Mouse (Mus musculus) gastrocnemius, adult 18-20 months (tissue): Measurements from ENCODE around the gene Tmem104. TPM values are rescaled to one million over a fixed set of nuclear protein-coding genes. Genes with fewer than 3 reads are reported as not detected.
A peak's percentile ranks its signal among the peaks of the same experiment; 100 is the strongest.

Experiments used
- DNase-seq: peaks from one replicate; pipeline ENCODE4 v3.0.0; 2021; ENCODE audit warnings: low spot score
- total RNA-seq, 2 experiments: library from RNA; stranded (reverse); gene quantifications; 2 replicates each; pipeline ENCODE4 v1.2.3; 2021

Gene Tmem104
- total RNA-seq, 2 experiments from 2014 or later, result 7.5 to 7.9 TPM

GRCm38 (mm10) chr11:115166776-115167175 is 20.5 kb upstream of the Tmem104 start:
- no peak for DNase-seq

GRCm38 (mm10) chr11:115167631-115168249 is 19.5 kb upstream of the Tmem104 start:
- no peak for DNase-seq

DNA sequence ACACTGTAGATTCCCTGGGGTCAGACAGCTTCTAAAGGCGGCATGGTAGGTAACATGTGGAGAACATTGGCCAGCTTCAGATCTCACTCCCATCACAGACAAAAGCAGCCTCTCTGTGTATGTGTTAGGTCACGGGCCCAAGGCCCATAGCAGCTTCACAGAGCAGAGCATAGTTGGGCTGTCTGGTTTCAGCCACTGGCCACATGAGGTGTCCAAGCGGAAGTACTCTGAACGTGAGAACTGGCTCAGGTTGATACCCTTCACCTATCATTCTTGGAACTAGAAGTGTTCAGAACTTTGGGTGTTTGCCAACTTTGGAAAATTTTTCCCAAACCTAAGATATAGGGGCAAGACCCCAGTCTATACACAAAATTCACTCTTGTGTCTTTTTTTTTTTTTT is 17.9 kb upstream of the Tmem104 start:
- no peak for DNase-seq

- no peak for DNase-seq
Measured at GRCm38 (mm10) chr11:115171125-115171524, 16.2 kb upstream of the Tmem104 start.

DNA sequence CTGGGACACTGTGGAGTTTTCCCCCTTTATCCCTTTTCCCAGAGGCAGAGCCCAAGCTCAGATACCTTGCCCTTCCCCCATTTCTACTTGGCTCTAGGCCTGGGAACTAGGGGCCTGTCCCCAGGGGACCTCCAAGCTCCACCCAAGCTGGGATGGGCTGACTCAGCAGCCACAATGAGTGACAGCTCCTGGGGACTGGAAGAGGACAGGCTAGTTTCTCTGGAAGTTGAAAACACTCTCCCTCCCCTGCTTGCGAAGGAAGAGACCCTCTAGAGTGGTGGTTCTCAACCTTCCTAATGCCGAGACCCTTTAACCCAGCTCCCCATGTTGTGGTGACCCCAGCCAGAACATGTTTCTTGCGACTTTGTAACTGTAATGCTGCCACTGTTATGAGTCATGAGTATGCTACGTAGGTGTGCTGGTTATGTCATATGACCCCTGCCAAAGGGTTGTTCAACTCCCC is 14.4 kb upstream of the Tmem104 start:
- no peak for DNase-seq

DNA sequence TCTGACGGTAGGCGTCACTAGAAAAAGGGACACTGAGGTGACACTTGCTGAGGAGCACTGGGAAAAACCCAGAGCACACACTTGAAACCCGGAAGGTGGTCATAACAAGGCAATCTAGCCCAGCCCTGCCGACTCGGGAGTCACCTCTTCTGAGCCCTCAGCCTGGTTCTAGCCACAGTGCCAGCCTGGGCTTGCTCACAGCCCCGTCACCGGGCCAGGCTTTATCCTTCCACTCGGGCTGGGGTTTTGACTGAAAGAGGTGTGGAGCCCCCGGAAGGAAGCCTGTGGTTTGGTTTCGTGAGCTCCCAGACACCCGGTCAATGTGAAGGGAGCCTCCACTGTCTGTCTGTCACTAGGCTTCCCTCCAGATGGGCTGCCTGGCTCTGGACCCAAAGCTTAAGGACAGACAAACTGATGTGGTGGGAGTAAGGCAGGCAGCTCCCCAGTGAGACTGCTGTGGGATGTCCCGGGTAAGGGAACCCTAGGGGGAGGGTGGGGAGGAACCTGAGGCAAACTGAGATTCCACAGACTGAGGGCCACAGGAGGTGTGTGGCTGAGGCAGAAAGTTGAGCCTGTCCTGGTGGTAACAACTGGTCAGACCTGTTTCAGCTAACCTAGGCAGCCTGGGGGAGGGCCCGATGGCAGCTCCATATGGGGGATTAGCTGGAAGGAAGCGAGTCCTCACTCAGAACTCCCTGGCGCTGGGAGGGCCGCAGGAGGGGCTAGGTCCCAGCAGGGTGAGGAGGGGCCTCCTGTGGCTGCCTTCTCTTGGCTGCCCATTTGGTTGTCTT is 13.5 kb upstream of the Tmem104 start:
- DNase-seq, result no peak

DNA sequence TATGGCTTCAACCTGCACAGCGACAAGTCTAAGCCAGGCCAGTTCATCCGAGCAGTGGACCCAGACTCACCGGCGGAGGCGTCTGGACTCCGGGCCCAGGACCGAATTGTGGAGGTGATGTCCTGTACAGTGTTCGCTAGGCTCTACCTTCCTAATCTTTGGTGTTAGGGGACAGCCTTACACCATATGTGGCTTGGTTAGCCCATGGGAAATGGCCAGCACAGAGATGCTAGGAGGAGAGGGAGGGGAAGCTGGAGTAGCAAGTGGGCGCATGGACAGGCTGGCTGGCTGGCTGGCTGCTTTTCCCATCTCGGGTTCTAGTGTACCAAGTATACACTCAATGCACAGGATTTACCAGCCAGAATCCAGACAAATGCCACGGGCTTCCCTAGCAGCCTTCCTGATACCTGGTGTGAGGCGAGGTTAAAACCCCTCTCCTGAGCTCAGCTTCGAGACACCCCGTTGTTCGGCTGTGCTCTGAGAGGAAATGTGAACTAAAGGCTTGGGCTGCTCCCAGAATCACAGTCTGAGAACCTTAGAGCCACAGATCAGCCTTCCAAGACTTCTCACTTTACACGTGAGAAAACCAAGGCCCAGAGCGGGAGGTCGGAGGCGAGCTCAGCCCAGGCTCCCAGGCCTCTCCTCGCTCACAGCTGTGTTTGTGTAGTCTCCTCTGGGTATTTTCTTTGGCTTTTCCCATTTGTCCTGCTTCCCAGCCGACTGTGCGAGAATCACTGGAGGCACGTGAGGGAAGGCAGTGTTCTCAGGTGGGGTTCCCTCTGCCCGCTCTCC is 10.7 kb upstream of the Tmem104 start:
- no peak for DNase-seq

- DNase-seq, result no peak
Measured at GRCm38 (mm10) chr11:115177559-115178195, 9.6 kb upstream of the Tmem104 start.

GRCm38 (mm10) chr11:115178766-115179165 is 8.5 kb upstream of the Tmem104 start:
- DNase-seq, result no peak

GRCm38 (mm10) chr11:115179191-115179590 is 8.1 kb upstream of the Tmem104 start:
- DNase-seq, result no peak

- no peak for DNase-seq
Measured at GRCm38 (mm10) chr11:115179881-115180280, 7.4 kb upstream of the Tmem104 start.

- DNase-seq, result peak; percentile 76
Measured at GRCm38 (mm10) chr11:115181913-115182638, 5.2 kb upstream of the Tmem104 start.

DNA sequence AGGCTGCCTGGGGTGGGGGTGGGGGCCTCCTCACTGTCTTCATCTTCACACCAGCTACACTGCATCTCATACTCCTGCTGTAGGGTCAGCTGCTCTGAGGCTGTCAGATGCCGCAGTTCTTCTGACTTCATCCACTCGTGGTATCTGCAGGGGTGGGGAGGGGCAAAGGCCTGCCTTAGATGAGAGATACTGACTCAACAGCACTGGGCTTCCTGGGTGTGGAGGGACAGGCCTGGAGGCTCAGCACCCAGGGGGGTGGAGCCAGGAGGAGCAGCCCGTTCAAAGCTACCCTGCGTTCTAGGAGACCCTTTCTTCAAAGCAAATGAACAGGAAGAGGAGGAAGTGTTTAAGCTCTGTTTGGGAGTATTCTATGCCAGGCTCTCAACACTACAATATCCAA is 2.3 kb upstream of the Tmem104 start:
- no peak for DNase-seq

DNA sequence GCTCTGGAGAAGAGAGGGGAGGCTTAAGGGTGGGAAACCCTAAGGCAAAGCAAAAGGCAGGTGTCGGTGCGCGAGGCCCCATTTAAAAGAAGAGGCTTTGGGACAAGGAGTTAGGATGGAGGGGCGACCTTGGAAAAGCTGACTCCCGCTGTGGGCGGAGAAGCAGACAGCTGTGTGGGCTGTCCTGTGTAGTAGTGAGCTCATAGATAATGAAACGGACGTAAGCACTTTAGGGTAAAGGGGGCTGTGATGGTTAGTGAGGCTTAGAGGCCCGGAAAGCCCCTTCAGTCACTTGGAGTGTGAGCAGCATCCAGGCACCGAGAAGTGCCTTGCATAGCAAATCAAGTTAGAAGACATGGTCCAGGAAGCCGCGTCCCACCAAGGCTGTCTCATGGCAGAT is 406 bp downstream of the Tmem104 start, which contains the start of gene Nat9:
Gene Nat9, minus strand, starts transcription at position 167 of the 400 bp plus-strand sequence.
- no peak for DNase-seq

DNA sequence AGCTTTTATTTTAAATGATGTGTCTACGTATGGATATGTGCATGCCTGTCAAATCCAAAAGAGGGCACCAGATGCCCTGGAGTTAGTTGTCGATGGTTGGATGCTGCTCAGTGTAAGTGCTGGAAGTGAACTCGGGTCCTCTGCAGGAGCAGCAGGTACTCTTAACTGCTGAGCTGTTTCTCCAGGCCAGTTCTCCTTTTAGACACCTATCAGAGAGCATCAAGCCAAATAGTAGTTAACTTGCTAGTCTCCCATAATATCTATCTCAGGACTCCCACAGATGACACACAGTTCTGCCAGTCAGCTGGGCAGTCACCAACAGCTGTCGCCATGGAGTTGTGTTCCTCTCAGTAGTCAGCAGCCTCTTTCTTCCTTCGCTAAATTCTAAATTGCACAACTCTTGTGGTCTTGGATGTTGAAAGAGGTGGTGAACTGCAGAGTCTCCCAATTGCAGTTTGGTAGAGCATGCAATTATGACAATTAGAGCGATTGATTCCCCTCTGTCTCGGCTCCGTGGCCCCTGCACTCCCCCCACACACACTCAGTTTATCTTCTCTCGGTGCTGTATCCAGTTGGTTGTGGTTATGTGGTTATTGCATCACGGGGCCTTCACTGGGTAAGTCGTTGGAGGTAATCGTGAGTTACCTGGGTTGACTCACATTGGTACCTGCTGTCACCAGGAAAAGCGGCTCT is 1.4 kb downstream of the Tmem104 start:
- no peak for DNase-seq

DNA sequence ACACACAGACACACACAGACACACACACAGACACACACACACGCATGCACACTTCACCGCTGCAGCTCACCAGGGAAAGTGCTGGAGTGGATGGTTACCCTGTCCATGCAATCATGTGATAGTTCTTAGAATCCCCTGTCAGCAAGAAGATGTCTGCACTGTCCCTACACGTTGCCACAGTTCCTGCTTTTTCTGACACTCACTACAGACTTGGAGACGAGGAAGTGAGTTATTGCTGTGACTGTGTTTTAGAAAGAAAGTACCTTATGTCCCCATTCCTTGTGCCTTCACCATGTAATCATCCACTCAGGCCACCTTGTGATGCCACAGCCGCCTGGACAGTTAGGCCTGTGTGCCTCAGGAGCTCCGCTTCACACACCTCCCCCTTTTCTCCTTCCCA is 2.0 kb downstream of the Tmem104 start:
- no peak for DNase-seq

DNA sequence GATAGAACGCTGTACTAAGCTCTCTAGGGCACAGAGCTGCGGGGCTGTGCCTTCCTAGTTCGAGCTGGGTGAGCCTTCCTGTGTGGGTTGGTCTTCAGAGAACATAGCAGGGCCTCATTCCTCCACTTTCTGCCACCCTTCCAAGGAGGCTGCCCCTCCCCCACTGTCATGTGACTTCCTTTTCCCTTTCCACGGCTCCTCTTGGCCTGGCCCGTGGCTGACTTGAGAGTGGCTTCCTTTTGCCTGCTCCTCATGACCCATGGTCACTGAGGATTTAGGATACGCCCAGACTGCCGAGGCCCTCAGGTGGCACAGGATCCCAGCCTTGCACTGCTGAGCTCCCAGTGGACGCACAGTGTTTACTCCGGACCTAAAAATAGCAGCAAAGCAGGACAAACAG is 4.9 kb downstream of the Tmem104 start:
- DNase-seq, result peak; percentile 62

GRCm38 (mm10) chr11:115194693-115195092 is 7.4 kb downstream of the Tmem104 start:
- no peak for DNase-seq

DNA sequence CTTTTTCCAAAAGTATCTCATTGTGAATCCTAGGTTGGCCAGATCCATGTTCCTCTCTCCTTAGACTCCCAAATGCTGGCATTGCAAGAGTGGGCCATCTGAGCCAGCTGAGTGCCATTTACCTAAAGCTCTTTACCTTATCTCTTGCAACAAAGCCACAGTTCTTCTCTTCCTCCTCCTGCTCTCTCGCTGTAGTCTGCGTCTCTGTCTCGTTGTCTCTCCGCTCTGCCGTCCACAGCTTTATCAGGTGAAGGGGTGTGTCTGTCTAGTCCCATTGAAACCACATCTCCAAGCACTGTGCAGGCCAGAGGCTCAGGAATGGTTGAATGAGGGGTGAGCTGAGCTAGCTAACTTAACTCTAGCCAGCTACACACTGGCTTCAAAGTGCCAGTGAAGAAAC is 8.6 kb downstream of the Tmem104 start:
- no peak for DNase-seq

DNA sequence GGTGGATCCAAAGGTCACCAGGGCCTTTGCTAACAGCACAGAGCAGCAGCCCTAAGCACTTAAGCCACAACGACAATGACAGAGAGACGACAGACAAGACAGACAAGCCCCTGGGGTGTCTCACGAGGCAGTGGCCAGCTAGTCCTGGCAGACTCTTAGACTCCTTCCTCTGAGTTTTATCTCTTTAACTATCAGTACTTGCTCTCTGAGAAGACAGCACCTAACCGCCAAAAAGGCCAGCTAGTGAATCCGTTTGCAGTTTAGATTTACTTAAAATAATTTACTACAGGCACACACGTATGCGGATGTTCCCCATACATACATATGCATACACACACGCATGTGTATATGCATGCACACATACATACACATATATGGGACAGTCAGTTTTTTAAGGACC is 10.3 kb downstream of the Tmem104 start:
- DNase-seq, result no peak
